Mouse (Mus musculus): ENCODE results near the gene Cdcp1. TPM values are rescaled to one million over a fixed set of nuclear protein-coding genes. Genes with fewer than 3 reads are reported as not detected.

Cdcp1 gene
- polyA plus RNA-seq (2012; rRNA removed): 0.27 and 0.38 TPM in 2 replicates
- 0.15 and 0.35 TPM in 2 replicates for polyA plus RNA-seq (2014; fragmentation: Nextera tagmentation; extraction: Ambion mirVana)

DNA sequence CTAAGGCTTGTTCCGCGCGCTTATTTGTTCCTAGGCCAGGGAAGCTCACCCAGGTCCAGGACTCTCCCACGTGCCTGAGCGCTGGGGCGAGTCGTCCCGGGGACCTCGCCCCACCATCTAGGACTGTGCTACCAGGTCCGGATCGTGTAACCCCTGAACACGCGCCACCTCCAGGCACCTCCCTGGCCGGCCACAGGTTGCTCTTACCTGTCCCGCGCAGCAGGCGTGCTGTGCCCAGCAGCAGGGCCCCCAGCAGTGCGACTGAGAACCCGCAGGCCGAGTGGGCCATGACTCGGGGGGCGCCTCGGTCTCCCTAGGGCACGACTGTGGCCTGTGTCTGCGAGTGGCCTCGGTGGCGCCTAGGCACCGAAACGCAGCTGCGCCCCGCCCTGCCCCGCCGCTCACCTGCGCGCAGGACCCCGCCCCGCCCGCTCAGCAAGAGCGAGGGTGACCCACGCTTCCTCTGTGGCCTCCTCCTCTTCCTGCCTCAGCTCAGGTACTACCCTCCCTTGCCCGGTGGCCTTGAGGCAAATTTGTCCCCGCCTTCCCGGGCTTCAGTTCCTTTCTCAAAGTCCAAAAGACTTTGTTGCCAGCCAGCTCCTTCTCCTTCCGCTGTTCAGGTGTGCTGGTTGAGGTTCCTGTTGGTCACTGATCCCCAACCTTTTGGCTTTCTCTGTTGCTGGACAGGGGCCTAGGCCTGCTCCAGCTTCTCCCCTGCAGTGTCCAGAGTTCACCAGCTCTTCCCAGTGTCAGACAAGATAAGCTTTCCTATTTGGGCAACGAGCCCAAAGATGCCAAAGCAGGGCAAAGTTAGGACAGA is at the start of gene Cdcp1:
TSS of gene Cdcp1 (minus strand) at position 418 of the 820 bp plus-strand sequence.
- peak within 1 kb of the TSS; percentile 45 for H3K4me2 ChIP-seq (ENCODE audit: low read depth)
- ATAC-seq (ENCODE audit: insufficient read depth) (0 out of 2 replicates have a peak, but pooled peaks have one; percentile 13), DNase-seq (ENCODE audit: low read depth in 3 of 3, low spot score in 3 of 3) (no peak)
- H3K9me3 ChIP-seq (ENCODE audit: control insufficient read depth, low read length): no peaks in the 10 kb centered on the region
- 18% methylated on average over 44 of the region's 45 CpGs for WGBS (ENCODE audit: insufficient replicate concordance)
- peak within 1 kb of the TSS in 1 of 2 experiments; percentile 16; a peak in 1 of 4 replicates for H3K4me3 ChIP-seq (ENCODE audit: insufficient read depth in 1 of 2, low read depth in 2 of 2, low read length in 2 of 2)
- H3K9ac ChIP-seq (replicated peaks): no peak within 1 kb of the TSS
- TF ChIP-seq CTCF (IDR thresholded peaks at IDR 0.05; ENCODE audit: low read depth): no peak
- no peak for TF ChIP-seq EP300 (IDR thresholded peaks at IDR 0.05; ENCODE audit: low read depth)
- no peaks in the 10 kb centered on the region for H3K36me3 ChIP-seq (replicated peaks; ENCODE audit: control insufficient read depth, insufficient read depth, low read depth)
- H3K27me3 ChIP-seq (ENCODE audit: control insufficient read depth, insufficient read depth, low read length): no peaks in the 10 kb centered on the region; the same call in 1 of the 2 replicates
- H3K27ac ChIP-seq: no peak within 1 kb of the TSS
- H3K4me1 ChIP-seq (replicated peaks; ENCODE audit: control insufficient read depth in 2 of 2, insufficient read depth in 2 of 2, low read length in 1 of 2): no peaks in the 10 kb centered on the region; a peak in 1 of 4 replicates

DNA sequence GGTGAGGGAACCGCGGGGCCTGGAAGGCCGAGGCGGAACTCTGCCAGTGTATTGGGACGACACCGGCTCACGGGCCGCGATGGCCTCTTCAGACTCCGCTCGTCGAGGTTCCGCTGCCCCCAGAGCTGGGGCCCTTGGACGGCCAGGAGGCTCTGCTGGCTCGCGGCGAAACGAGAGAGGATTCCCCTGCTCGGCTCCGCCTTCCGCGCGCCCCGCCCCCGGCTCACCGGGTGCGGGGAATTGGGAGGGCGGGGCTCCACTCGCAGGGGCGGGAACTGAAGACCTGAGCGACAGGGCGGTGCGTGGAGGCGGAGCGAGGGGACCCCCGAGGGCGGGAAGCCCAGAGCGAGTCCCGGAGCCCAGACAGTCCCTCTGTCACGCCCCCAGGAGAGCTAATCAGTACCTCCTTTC is 44.8 kb upstream of the Cdcp1 start, which contains the start of gene Tmem158:
TSS of gene Tmem158 (minus strand) at position 154 of the 411 bp plus-strand sequence.
- peak within 1 kb of the TSS; percentile 80 for H3K4me2 ChIP-seq (ENCODE audit: low read depth)
- peak within 1 kb of the TSS; percentile 48 for H3K9ac ChIP-seq (replicated peaks)
- peaks cover 34% of the 10 kb centered on the region for H3K27me3 ChIP-seq (ENCODE audit: control insufficient read depth, insufficient read depth, low read length)
- no peak within 1 kb of the TSS for H3K27ac ChIP-seq
- 0% methylated on average over 37 of the region's 40 CpGs for WGBS (ENCODE audit: insufficient replicate concordance)
- peak; percentile 64 to 78 (median 67) for DNase-seq (ENCODE audit: low read depth in 3 of 3, low spot score in 3 of 3)
- no peaks in the 10 kb centered on the region for H3K4me1 ChIP-seq (replicated peaks; ENCODE audit: control insufficient read depth in 2 of 2, insufficient read depth in 2 of 2, low read length in 1 of 2)
- ATAC-seq (ENCODE audit: insufficient read depth): peak; percentile 88
- no peaks in the 10 kb centered on the region for H3K9me3 ChIP-seq (ENCODE audit: control insufficient read depth, low read length)
- no peaks in the 10 kb centered on the region for H3K36me3 ChIP-seq (replicated peaks; ENCODE audit: control insufficient read depth, insufficient read depth, low read depth)
- no peak for TF ChIP-seq CTCF (IDR thresholded peaks at IDR 0.05; ENCODE audit: low read depth)
- no peak for TF ChIP-seq EP300 (IDR thresholded peaks at IDR 0.05; ENCODE audit: low read depth)
- H3K4me3 ChIP-seq (ENCODE audit: insufficient read depth in 1 of 2, low read depth in 2 of 2, low read length in 2 of 2): peak within 1 kb of the TSS; percentile 63 to 65

DNA sequence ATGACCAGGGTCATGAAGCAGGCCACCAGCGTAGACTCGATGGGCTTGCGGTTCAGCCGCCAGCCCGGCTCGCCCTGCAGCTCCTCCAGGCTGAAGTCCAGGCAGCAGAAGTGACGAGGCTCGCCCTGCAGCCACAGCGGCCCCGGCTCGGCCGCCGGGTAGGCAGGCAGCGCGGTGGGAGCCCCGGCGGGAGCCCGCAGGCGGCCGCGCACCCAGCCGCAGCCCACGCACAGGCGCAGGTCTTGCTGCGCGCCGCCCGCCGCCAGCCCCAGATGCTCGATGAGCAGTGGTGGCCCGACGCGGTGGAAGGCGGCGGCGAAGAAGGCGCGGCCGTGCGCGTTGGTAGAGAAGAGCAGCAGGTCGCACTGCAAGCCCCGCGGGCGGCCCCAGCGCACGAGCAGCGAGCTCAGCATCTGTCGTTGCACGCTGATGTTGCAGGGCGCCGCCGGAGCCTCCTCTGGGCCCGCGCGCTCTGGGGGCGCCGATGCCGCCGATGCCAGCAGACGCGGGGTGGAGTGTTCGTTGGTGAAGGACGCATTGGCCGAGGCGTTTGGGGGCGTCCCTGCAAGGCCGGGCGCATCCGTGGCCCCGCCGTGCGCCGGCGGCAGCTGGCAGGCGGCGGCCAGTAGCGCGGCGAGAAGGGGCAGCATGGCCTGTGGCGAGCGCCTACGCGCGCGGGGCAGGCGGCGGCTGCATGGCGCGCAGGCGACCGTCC is 44.2 kb upstream of the Cdcp1 start:
- peak; percentile 7 to 36 (median 20) for DNase-seq (ENCODE audit: low read depth in 3 of 3, low spot score in 3 of 3)
- WGBS (ENCODE audit: insufficient replicate concordance): under 1% methylated on average over 79 of the region's 92 CpGs
- TF ChIP-seq CTCF (IDR thresholded peaks at IDR 0.05; ENCODE audit: low read depth) (no peak), EP300 (IDR thresholded peaks at IDR 0.05; ENCODE audit: low read depth) (no peak)
- H3K36me3 ChIP-seq (replicated peaks; ENCODE audit: control insufficient read depth, insufficient read depth, low read depth): no peaks in the 10 kb centered on the region
- H3K9ac ChIP-seq (replicated peaks): peak overlapping the region; percentile 48
- peak overlapping the region; percentile 63 to 65 for H3K4me3 ChIP-seq (ENCODE audit: insufficient read depth in 1 of 2, low read depth in 2 of 2, low read length in 2 of 2)
- no peaks in the 10 kb centered on the region for H3K9me3 ChIP-seq (ENCODE audit: control insufficient read depth, low read length)
- peak overlapping the region; percentile 80 for H3K4me2 ChIP-seq (ENCODE audit: low read depth)
- peaks cover 35% of the 10 kb centered on the region for H3K27me3 ChIP-seq (ENCODE audit: control insufficient read depth, insufficient read depth, low read length)
- no peak overlapping the region for H3K27ac ChIP-seq
- H3K4me1 ChIP-seq (replicated peaks; ENCODE audit: control insufficient read depth in 2 of 2, insufficient read depth in 2 of 2, low read length in 1 of 2): no peaks in the 10 kb centered on the region
- ATAC-seq (ENCODE audit: insufficient read depth): peak; percentile 68

DNA sequence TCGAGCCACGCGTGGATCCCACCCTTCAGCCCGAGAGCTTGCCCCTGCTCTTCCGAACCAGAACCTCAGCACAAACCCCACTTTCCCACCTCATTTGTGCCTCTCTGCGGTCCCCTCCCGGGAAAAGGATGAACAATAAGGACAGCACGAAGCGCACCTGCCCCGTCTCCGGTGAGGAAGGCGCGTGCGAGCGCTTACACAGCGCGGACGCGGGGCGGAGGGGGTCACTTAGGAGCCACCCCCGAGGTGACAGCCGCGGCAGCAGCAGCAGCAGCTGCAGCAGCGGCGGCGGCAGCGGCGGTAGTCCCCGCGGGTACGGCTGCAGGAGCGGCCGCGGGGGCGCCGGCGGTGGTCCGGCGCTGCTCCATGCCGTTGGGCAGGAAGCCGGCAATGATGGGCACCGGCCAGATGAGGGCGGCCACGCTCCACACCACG is 43.6 kb upstream of the Cdcp1 start:
- Histone ChIP-seq H3K4me1 (replicated peaks; ENCODE audit: control insufficient read depth in 2 of 2, insufficient read depth in 2 of 2, low read length in 1 of 2) (no peaks in the 10 kb centered on the region), H3K4me3 (ENCODE audit: insufficient read depth in 1 of 2, low read depth in 2 of 2, low read length in 2 of 2) (peak overlapping the region; percentile 63 to 65), H3K27me3 (ENCODE audit: control insufficient read depth, insufficient read depth, low read length) (peaks cover 35% of the 10 kb centered on the region), H3K9ac (replicated peaks) (no peak overlapping the region), H3K27ac (no peak overlapping the region), H3K9me3 (ENCODE audit: control insufficient read depth, low read length) (no peaks in the 10 kb centered on the region), H3K36me3 (replicated peaks; ENCODE audit: control insufficient read depth, insufficient read depth, low read depth) (no peaks in the 10 kb centered on the region), H3K4me2 (ENCODE audit: low read depth) (peak overlapping the region; percentile 80)
- no peak for DNase-seq (ENCODE audit: low read depth in 3 of 3, low spot score in 3 of 3)
- 0 out of 2 replicates have a peak, but pooled peaks have one; percentile 1 for ATAC-seq (ENCODE audit: insufficient read depth)
- WGBS (ENCODE audit: insufficient replicate concordance): under 1% methylated on average over 43 of the region's 45 CpGs
- TF ChIP-seq EP300 (IDR thresholded peaks at IDR 0.05; ENCODE audit: low read depth) (no peak), CTCF (IDR thresholded peaks at IDR 0.05; ENCODE audit: low read depth) (peak; percentile 76)

All from liver, embryonic 14.5 days (tissue).